Mouse (Mus musculus): ENCODE results near the gene Zdhhc6. TPM values are rescaled to one million over a fixed set of nuclear protein-coding genes. Genes with fewer than 3 reads are reported as not detected.

Zdhhc6 gene
- polyA plus RNA-seq, 1 experiment from 2014 or later, result 106 TPM

DNA sequence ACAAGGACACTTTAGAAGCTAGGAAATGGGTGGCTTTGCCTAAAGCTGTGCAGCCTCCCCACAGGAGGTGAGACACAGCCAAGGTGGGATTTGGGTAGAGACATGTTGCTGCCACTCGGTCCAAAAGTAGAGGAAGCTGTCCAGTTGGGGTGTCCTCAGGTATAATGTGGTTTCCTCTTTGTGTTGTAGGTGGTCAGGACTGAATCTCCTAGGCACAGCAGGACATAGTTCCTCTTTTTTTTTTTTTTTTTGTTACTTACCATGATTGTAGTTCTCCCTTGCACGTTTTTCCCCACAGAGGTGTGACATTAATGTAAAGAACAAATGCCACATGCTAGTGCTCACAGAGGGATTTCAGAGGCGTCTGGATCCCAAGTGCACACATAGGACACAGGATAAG is 50.6 kb downstream of the Zdhhc6 start:
- no peaks in the 10 kb centered on the region for H3K9me3 ChIP-seq (ENCODE audit: low read depth, low read length)
- H3K27me3 ChIP-seq (ENCODE audit: insufficient read depth, low read length), result no peaks in the 10 kb centered on the region
- 0 out of 2 replicates have a peak, but pooled peaks cover 4% of the 10 kb centered on the region for H3K36me3 ChIP-seq (ENCODE audit: insufficient read depth)
- H3K4me2 ChIP-seq, result no peak overlapping the region
- no peak for DNase-seq
- ATAC-seq (ENCODE audit: insufficient read depth), result no peak
- 67% methylated on average over 3 of the region's 3 CpGs for whole genome bisulfite sequencing
- no peaks in the 10 kb centered on the region for H3K4me1 ChIP-seq (ENCODE audit: insufficient read depth)
- no peak overlapping the region for H3K4me3 ChIP-seq (ENCODE audit: low read depth, low read length)
- no peak overlapping the region for H3K27ac ChIP-seq (ENCODE audit: low read depth)
- TF ChIP-seq CTCF (IDR thresholded peaks at IDR 0.05; ENCODE audit: low read depth), result no peak
- H3K9ac ChIP-seq, result no peak overlapping the region

DNA sequence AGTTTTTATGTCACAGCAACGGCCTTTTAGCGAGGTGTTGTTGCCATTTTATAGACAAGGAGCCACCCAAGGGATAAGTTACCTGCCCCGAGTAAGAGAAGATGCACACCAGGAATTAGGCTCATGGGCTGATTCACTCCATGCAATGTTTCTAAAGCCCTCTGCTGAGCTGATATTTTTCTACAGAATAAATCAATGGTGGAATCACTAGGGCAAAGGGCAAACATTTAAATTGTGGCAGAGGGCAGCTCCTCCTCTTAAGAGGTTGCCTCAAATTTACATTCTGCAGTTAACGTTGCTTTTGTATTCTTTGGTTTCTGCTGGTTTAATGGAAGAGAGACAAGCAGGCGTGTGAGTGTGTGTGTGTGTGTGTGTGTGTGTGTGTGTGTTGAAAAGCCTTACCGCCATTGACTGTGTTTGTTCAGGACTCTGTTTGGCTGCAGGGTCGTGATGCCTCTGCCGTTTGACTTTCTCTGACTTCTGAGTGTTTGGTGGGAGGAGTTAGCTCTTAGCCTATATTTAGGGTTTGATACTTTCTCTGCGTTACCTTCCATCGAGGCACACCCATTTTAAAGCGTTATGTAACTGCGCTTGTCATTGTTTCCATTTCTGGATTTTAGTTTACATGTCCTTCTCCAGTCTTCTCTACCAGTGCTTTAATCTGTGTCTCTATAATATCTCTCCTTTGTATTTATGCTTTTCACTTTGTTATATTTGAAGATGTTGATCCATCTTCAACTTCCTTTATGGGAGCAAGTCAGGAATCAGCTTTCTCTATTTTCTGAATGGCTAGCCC is 55.2 kb downstream of the Zdhhc6 start:
- H3K9me3 ChIP-seq (ENCODE audit: low read depth, low read length), result no peaks in the 10 kb centered on the region
- WGBS, result 42% methylated on average over 12 of the region's 12 CpGs
- H3K27me3 ChIP-seq (ENCODE audit: insufficient read depth, low read length), result no peaks in the 10 kb centered on the region
- 0 out of 2 replicates have a peak, but pooled peaks cover 5% of the 10 kb centered on the region for H3K4me1 ChIP-seq (ENCODE audit: insufficient read depth)
- H3K27ac ChIP-seq (ENCODE audit: low read depth), result no peak overlapping the region
- no peak for ATAC-seq (ENCODE audit: insufficient read depth)
- TF ChIP-seq CTCF (IDR thresholded peaks at IDR 0.05; ENCODE audit: low read depth), result no peak
- H3K9ac ChIP-seq, result no peak overlapping the region
- no peak overlapping the region for H3K4me2 ChIP-seq
- no peak overlapping the region for H3K4me3 ChIP-seq (ENCODE audit: low read depth, low read length)
- DNase-seq, result no peak
- H3K36me3 ChIP-seq (ENCODE audit: insufficient read depth), result no peaks in the 10 kb centered on the region

DNA sequence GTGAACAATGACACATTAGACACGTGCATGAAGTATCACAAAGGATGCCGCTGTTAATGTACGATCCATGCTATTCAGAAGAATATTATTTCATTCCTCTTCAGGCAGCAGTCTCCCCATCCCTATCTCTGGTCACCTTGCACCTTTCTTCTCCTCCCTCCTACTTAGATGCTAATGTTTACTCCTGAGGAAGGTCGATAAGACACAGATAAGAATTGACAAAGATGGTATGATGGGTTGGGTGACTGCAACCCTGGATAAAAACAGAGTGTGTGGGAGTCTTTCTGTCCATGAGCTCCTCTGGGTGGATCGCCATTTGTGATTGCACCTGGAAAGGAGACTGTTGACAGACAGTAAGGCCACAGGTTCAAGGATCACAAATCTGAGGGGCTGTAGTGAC is 57.3 kb downstream of the Zdhhc6 start:
- ATAC-seq (ENCODE audit: insufficient read depth), result no peak

DNA sequence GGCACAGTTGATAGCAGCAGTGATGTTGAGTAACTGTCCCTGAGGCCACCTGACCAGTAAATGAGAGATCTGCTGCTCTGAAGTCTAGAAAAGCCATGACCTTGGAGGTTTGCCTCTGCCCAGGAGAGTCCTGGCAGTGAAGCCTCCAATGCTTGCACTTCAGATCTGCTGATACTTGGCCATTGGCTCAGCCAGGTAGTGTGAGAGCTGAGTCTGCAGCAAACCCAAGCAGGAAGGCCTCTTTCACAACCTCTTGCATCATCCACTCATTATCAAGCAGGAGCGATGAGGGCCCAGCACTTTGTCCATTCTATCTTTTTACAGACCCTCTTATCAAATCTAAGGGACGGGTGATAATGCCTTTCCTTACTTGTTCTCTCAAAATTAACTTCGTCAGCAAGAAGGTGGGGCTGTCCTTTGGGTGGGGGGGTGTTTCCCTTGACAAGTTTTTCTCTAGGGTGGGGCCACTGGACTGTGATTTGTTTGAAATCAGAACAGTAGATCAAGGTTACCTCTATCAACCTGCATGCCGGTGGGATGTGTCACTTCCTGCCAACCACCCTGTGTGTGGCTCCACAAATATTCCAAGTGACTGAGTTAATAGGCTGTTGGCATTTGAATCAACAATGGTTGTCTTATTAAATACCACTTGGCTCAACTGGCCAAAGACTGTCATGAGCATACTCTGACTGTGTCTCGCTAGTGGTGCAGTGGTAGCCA is 58.0 kb downstream of the Zdhhc6 start:
- ATAC-seq (ENCODE audit: insufficient read depth) (no peak), DNase-seq (no peak)
- Histone ChIP-seq H3K9me3 (ENCODE audit: low read depth, low read length) (no peaks in the 10 kb centered on the region), H3K4me1 (ENCODE audit: insufficient read depth) (peaks cover 5% of the 10 kb centered on the region), H3K9ac (no peak overlapping the region), H3K27me3 (ENCODE audit: insufficient read depth, low read length) (no peaks in the 10 kb centered on the region), H3K27ac (ENCODE audit: low read depth) (no peak overlapping the region), H3K4me3 (ENCODE audit: low read depth, low read length) (no peak overlapping the region), H3K36me3 (ENCODE audit: insufficient read depth) (no peaks in the 10 kb centered on the region), H3K4me2 (no peak overlapping the region)
- 50% methylated on average over 5 of the region's 5 CpGs for WGBS
- no peak for TF ChIP-seq CTCF (IDR thresholded peaks at IDR 0.05; ENCODE audit: low read depth)

More for the DNA sequence above, 57.3 kb downstream of the Zdhhc6 start:
- no peaks in the 10 kb centered on the region for H3K27me3 ChIP-seq (ENCODE audit: insufficient read depth, low read length)
- H3K9me3 ChIP-seq (ENCODE audit: low read depth, low read length), result no peaks in the 10 kb centered on the region
- 72% methylated on average over 5 of the region's 5 CpGs for WGBS
- no peaks in the 10 kb centered on the region for H3K36me3 ChIP-seq (ENCODE audit: insufficient read depth)
- H3K9ac ChIP-seq, result no peak overlapping the region
- H3K4me1 ChIP-seq (ENCODE audit: insufficient read depth), result peaks cover 5% of the 10 kb centered on the region; the same call in 1 of the 2 replicates
- H3K4me3 ChIP-seq (ENCODE audit: low read depth, low read length), result no peak overlapping the region
- no peak for DNase-seq
- no peak for TF ChIP-seq CTCF (IDR thresholded peaks at IDR 0.05; ENCODE audit: low read depth)
- H3K4me2 ChIP-seq, result no peak overlapping the region
- no peak overlapping the region for H3K27ac ChIP-seq (ENCODE audit: low read depth)

DNA sequence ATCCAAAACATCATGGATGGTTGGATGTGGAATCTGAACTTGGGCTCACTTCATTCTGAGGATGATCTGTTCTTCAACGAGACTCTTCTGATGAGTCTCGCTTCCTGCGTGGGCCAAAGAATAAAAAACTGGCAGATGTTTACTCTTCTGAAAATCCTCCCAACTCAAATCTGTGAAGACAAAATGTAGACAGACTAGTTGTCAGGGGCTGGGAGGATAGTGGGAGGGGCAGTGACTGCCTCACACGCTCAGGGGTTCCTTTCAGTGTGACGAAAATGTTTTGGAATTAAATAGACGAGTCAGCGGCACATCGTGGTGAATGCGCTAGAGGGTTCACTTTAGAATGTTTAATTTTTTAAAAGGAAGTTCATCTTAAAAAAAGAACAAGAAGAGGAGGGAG is 59.7 kb downstream of the Zdhhc6 start:
- Histone ChIP-seq H3K27me3 (ENCODE audit: insufficient read depth, low read length) (no peaks in the 10 kb centered on the region), H3K9ac (no peak overlapping the region), H3K4me1 (ENCODE audit: insufficient read depth) (peaks cover 5% of the 10 kb centered on the region), H3K4me2 (no peak overlapping the region), H3K9me3 (ENCODE audit: low read depth, low read length) (no peaks in the 10 kb centered on the region), H3K36me3 (ENCODE audit: insufficient read depth) (no peaks in the 10 kb centered on the region), H3K27ac (ENCODE audit: low read depth) (no peak overlapping the region), H3K4me3 (ENCODE audit: low read depth, low read length) (no peak overlapping the region)
- ATAC-seq (ENCODE audit: insufficient read depth) (no peak), DNase-seq (no peak)
- 48% methylated on average over 9 of the region's 9 CpGs for WGBS
- TF ChIP-seq CTCF (IDR thresholded peaks at IDR 0.05; ENCODE audit: low read depth), result no peak

DNA sequence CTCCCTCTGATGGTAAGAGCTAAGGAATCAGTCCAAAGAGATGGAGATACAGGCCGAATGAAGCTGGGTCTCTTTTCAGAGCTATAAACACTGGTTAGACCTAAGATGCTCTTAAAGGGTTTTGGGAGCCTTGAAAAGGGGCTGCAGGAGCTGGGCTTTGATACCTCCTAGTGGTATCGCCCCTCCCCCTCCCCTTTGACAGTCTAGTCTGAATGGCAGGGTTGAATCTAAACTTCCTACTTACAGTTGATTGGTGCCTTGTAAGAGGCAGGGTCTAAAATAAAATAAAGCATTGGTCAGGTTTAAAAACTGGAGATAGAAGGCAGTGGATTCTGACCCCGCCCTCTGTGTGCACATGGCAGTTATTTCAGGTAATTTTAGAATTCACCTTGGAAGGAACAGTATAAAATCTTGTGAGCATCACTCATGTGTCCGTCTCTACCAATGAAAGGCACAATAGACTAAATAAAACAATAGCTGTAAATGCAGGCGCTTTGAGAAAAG is 61.3 kb downstream of the Zdhhc6 start:
- H3K9ac ChIP-seq, result peak overlapping the region; percentile 75
- DNase-seq (peak; percentile 50), ATAC-seq (ENCODE audit: insufficient read depth) (peak; percentile 73)
- peaks cover 5% of the 10 kb centered on the region for H3K4me1 ChIP-seq (ENCODE audit: insufficient read depth)
- H3K4me3 ChIP-seq (ENCODE audit: low read depth, low read length), result peak overlapping the region; percentile 68
- no peaks in the 10 kb centered on the region for H3K36me3 ChIP-seq (ENCODE audit: insufficient read depth)
- TF ChIP-seq CTCF (IDR thresholded peaks at IDR 0.05; ENCODE audit: low read depth), result no peak
- 17% methylated on average over 5 of the region's 5 CpGs for WGBS
- H3K27ac ChIP-seq (ENCODE audit: low read depth), result peak overlapping the region; percentile 95
- no peaks in the 10 kb centered on the region for H3K27me3 ChIP-seq (ENCODE audit: insufficient read depth, low read length)
- H3K9me3 ChIP-seq (ENCODE audit: low read depth, low read length), result no peaks in the 10 kb centered on the region
- H3K4me2 ChIP-seq, result peak overlapping the region; percentile 94

Measured in lung, embryonic 14.5 days (tissue).